Mouse (Mus musculus) embryonic facial prominence, embryonic 10.5 days (tissue): ENCODE results near the gene Lrp4. TPM values are rescaled to one million over a fixed set of nuclear protein-coding genes. Genes with fewer than 3 reads are reported as not detected.

ENCODE experiments used
- DNase-seq: peaks from one replicate; pipeline ENCODE4 v3.0.0-alpha.2; 2017; ENCODE audit warnings: low spot score
- H3K27ac ChIP-seq: fragments of 300-500 bp; sonication (generic); replicated peaks from 2 replicates; pipeline ENCODE4 v1.5.1; 2016; ENCODE audit warnings: mild to moderate bottlenecking
- H3K27me3 ChIP-seq: fragments of 300-500 bp; sonication (generic); replicated peaks from 2 replicates; pipeline ENCODE4 v1.6.1; 2016; ENCODE audit warnings: low read depth, mild to moderate bottlenecking; ENCODE audit not compliant: poor library complexity, severe bottlenecking
- H3K36me3 ChIP-seq: fragments of 300-500 bp; sonication (generic); replicated peaks from 2 replicates; pipeline ENCODE4 v1.6.1; 2016; ENCODE audit warnings: mild to moderate bottlenecking, moderate library complexity
- H3K4me1 ChIP-seq: fragments of 300-500 bp; sonication (generic); 2 replicates; pipeline ENCODE4 v1.6.1; 2016
- H3K4me3 ChIP-seq: fragments of 300-500 bp; sonication (generic); 2 replicates; pipeline ENCODE4 v1.5.1; 2016; ENCODE audit warnings: mild to moderate bottlenecking, moderate library complexity
- H3K9me3 ChIP-seq: fragments of 300-500 bp; sonication (generic); 2 replicates; pipeline ENCODE4 v1.6.1; 2016; ENCODE audit warnings: mild to moderate bottlenecking
- WGBS: fragments of 180-500 bp; shearing (Covaris S2); methylation state at CpG from one replicate; pipeline ENCODE4 v1.1.7; 2016; 5-methylcytosine and 5-hydroxymethylcytosine counted together
- polyA plus RNA-seq: library from polyadenylated mRNA; unstranded; fragments of >200 nt; fragmentation: Nextera tagmentation; extraction: Ambion mirVana; gene quantifications from 2 replicates; pipeline ENCODE4 v1.2.1, GENCODE M21; 2016

Gene Lrp4
- polyA plus RNA-seq, result 8.3 and 8.4 TPM in 2 replicates

GRCm38 (mm10) chr2:91457259-91457655 lies at the start of gene Lrp4:
TSS of gene Lrp4 (plus strand) at chr2:91457511.
- H3K4me1 ChIP-seq, result peaks cover 65% of the 10 kb centered on the region
- under 1% methylated on average over 36 of the region's 36 CpGs for WGBS
- DNase-seq, result peak; percentile 88

GRCm38 (mm10) chr2:91408031-91408430 lies 49.3 kb upstream of the Lrp4 start:
- Histone ChIP-seq H3K27me3 (no peaks in the 10 kb centered on the region; the same call in 1 of the 2 replicates), H3K4me1 (peaks cover 18% of the 10 kb centered on the region), H3K36me3 (no peaks in the 10 kb centered on the region), H3K9me3 (no peaks in the 10 kb centered on the region), H3K27ac (no peak overlapping the region), H3K4me3 (no peak overlapping the region)
- no peak for DNase-seq
- WGBS, result 84% methylated on average over 2 of the region's 2 CpGs

More at GRCm38 (mm10) chr2:91457259-91457655, at the start of gene Lrp4:
- H3K9me3 ChIP-seq, result peaks cover 3% of the 10 kb centered on the region; the same call in 1 of the 2 replicates
- peaks cover 6% of the 10 kb centered on the region for H3K36me3 ChIP-seq
- no peaks in the 10 kb centered on the region; the same call in 1 of the 2 replicates for H3K27me3 ChIP-seq
- peak within 1 kb of the TSS; percentile 91 for H3K4me3 ChIP-seq
- H3K27ac ChIP-seq, result peak within 1 kb of the TSS; percentile 96

GRCm38 (mm10) chr2:91411473-91411872 lies 45.8 kb upstream of the Lrp4 start:
- Histone ChIP-seq H3K4me1 (peaks cover 23% of the 10 kb centered on the region), H3K27ac (no peak overlapping the region), H3K9me3 (no peaks in the 10 kb centered on the region), H3K27me3 (no peaks in the 10 kb centered on the region), H3K36me3 (no peaks in the 10 kb centered on the region), H3K4me3 (no peak overlapping the region)
- 70% methylated on average over 2 of the region's 2 CpGs for WGBS
- DNase-seq, result peak; percentile 30

- H3K27me3 ChIP-seq, result no peaks in the 10 kb centered on the region
- no peaks in the 10 kb centered on the region for H3K9me3 ChIP-seq
- H3K4me1 ChIP-seq, result peaks cover 24% of the 10 kb centered on the region
- H3K27ac ChIP-seq, result peak overlapping the region; percentile 21
- 44% methylated on average over 5 of the region's 5 CpGs for WGBS
- H3K36me3 ChIP-seq, result no peaks in the 10 kb centered on the region
- DNase-seq, result peak; percentile 23
- H3K4me3 ChIP-seq, result no peak overlapping the region
Observed at GRCm38 (mm10) chr2:91412361-91412760, 45.0 kb upstream of the Lrp4 start.

GRCm38 (mm10) chr2:91413811-91414210 lies 43.5 kb upstream of the Lrp4 start:
- H3K27ac ChIP-seq, result no peak overlapping the region
- H3K4me3 ChIP-seq, result no peak overlapping the region
- no peaks in the 10 kb centered on the region for H3K27me3 ChIP-seq
- DNase-seq, result no peak
- 89% methylated on average over 1 of the region's 1 CpGs for WGBS
- no peaks in the 10 kb centered on the region for H3K36me3 ChIP-seq
- H3K9me3 ChIP-seq, result no peaks in the 10 kb centered on the region
- peaks cover 24% of the 10 kb centered on the region for H3K4me1 ChIP-seq

- Histone ChIP-seq H3K27ac (no peak overlapping the region), H3K4me1 (peaks cover 3% of the 10 kb centered on the region), H3K4me3 (no peak overlapping the region), H3K27me3 (no peaks in the 10 kb centered on the region), H3K9me3 (0 out of 2 replicates have a peak, but pooled peaks cover 2% of the 10 kb centered on the region), H3K36me3 (peaks cover 22% of the 10 kb centered on the region)
- DNase-seq, result no peak
- WGBS, result 84% methylated on average over 5 of the region's 5 CpGs
Observed at GRCm38 (mm10) chr2:91421641-91422040, 35.7 kb upstream of the Lrp4 start.

- 86% methylated on average over 7 of the region's 7 CpGs for WGBS
- Histone ChIP-seq H3K4me1 (peaks cover 9% of the 10 kb centered on the region), H3K27me3 (no peaks in the 10 kb centered on the region), H3K9me3 (0 out of 2 replicates have a peak, but pooled peaks cover 2% of the 10 kb centered on the region), H3K36me3 (peaks cover 22% of the 10 kb centered on the region), H3K27ac (no peak overlapping the region), H3K4me3 (no peak overlapping the region)
- no peak for DNase-seq
Observed at GRCm38 (mm10) chr2:91424061-91424720, 33.1 kb upstream of the Lrp4 start.

GRCm38 (mm10) chr2:91426321-91426720 lies 31.0 kb upstream of the Lrp4 start:
- Histone ChIP-seq H3K9me3 (0 out of 2 replicates have a peak, but pooled peaks cover 2% of the 10 kb centered on the region), H3K4me3 (no peak overlapping the region), H3K27me3 (no peaks in the 10 kb centered on the region), H3K36me3 (peaks cover 8% of the 10 kb centered on the region), H3K27ac (no peak overlapping the region), H3K4me1 (peaks cover 30% of the 10 kb centered on the region)
- 76% methylated on average over 1 of the region's 1 CpGs for WGBS
- DNase-seq, result no peak

GRCm38 (mm10) chr2:91429146-91429545 lies 28.2 kb upstream of the Lrp4 start:
- no peaks in the 10 kb centered on the region for H3K9me3 ChIP-seq
- H3K27ac ChIP-seq, result no peak overlapping the region
- 81% methylated on average over 3 of the region's 3 CpGs for WGBS
- no peak for DNase-seq
- no peaks in the 10 kb centered on the region for H3K27me3 ChIP-seq
- no peak overlapping the region for H3K4me3 ChIP-seq
- no peaks in the 10 kb centered on the region for H3K36me3 ChIP-seq
- peaks cover 30% of the 10 kb centered on the region for H3K4me1 ChIP-seq

GRCm38 (mm10) chr2:91429915-91430599 lies 27.3 kb upstream of the Lrp4 start:
- Histone ChIP-seq H3K4me1 (peaks cover 30% of the 10 kb centered on the region), H3K36me3 (no peaks in the 10 kb centered on the region), H3K27me3 (no peaks in the 10 kb centered on the region), H3K27ac (peak overlapping the region; percentile 51; the same call in 1 of the 2 replicates), H3K4me3 (no peak overlapping the region), H3K9me3 (no peaks in the 10 kb centered on the region)
- no peak for DNase-seq
- WGBS, result 31% methylated on average over 9 of the region's 9 CpGs

GRCm38 (mm10) chr2:91430600-91430919 lies 26.8 kb upstream of the Lrp4 start:
- H3K9me3 ChIP-seq, result no peaks in the 10 kb centered on the region
- peak overlapping the region; percentile 51; the same call in 1 of the 2 replicates for H3K27ac ChIP-seq
- no peak overlapping the region for H3K4me3 ChIP-seq
- peaks cover 30% of the 10 kb centered on the region for H3K4me1 ChIP-seq
- no peaks in the 10 kb centered on the region for H3K27me3 ChIP-seq
- DNase-seq, result peak; percentile 20
- no peaks in the 10 kb centered on the region for H3K36me3 ChIP-seq
- WGBS, result 39% methylated on average over 6 of the region's 6 CpGs

- Histone ChIP-seq H3K36me3 (no peaks in the 10 kb centered on the region), H3K27ac (no peak overlapping the region), H3K27me3 (no peaks in the 10 kb centered on the region), H3K4me3 (no peak overlapping the region), H3K9me3 (no peaks in the 10 kb centered on the region), H3K4me1 (no peaks in the 10 kb centered on the region; the same call in 1 of the 2 replicates)
- DNase-seq, result no peak
- 84% methylated on average over 8 of the region's 8 CpGs for WGBS
Observed at GRCm38 (mm10) chr2:91436713-91437112, 20.6 kb upstream of the Lrp4 start.
